Mouse (Mus musculus) mature B cell (primary cell): ENCODE measurements around the gene Slc7a12.

ENCODE experiments used
- in situ Hi-C: fragments of 300-500 bp; cut with MboI; formaldehyde crosslinking; loops from 2 replicates; pipeline ENCODE4 v1.14.3; 2019

Slc7a12 gene

GRCm38 (mm10) chr3:14480397-14480796 is at the start of gene Slc7a12:
TSS of gene Slc7a12 (plus strand) at chr3:14480697.
- in situ Hi-C loops: no loop called here

- in situ Hi-C loops: no loop called here
These were observed 48.1 kb upstream of the Slc7a12 start for GRCm38 (mm10) chr3:14432381-14432780.

GRCm38 (mm10) chr3:14446015-14446414 is 34.5 kb upstream of the Slc7a12 start:
- in situ Hi-C loops: no loop called here

- in situ Hi-C loops: no loop called here
These were observed 33.8 kb upstream of the Slc7a12 start for GRCm38 (mm10) chr3:14446691-14447090.
